Mouse (Mus musculus) intestine, embryonic 15.5 days (tissue): Measurements from ENCODE around the gene Ryr2. TPM values are rescaled to one million over a fixed set of nuclear protein-coding genes. Genes with fewer than 3 reads are reported as not detected.
A peak's percentile ranks its signal among the peaks of the same experiment; 100 is the strongest.

Experiments
- ATAC-seq: fragments of 200-750 bp; cut with Nextera tagmentation; 2 replicates; pipeline ENCODE4 v1.8.0; 2017; ENCODE audit warnings: moderate TSS enrichment, moderate library complexity
- H3K27ac ChIP-seq: fragments of 300-500 bp; sonication (generic); 2 replicates; pipeline ENCODE4 v1.5.1; 2015; ENCODE audit warnings: mild to moderate bottlenecking, inconsistent platforms
- H3K27me3 ChIP-seq: fragments of 300-500 bp; sonication (generic); replicated peaks from 2 replicates; pipeline ENCODE4 v1.6.1; 2015; ENCODE audit warnings: inconsistent platforms
- H3K36me3 ChIP-seq: fragments of 300-500 bp; sonication (generic); 2 replicates; pipeline ENCODE4 v1.6.1; 2015; ENCODE audit warnings: inconsistent platforms
- H3K4me1 ChIP-seq: fragments of 300-500 bp; sonication (generic); replicated peaks from 2 replicates; pipeline ENCODE4 v1.6.1; 2015; ENCODE audit warnings: inconsistent platforms
- H3K4me2 ChIP-seq: fragments of 300-500 bp; sonication (generic); replicated peaks from 2 replicates; pipeline ENCODE4 v1.6.1; 2015; ENCODE audit warnings: mild to moderate bottlenecking, inconsistent platforms
- H3K4me3 ChIP-seq: fragments of 300-500 bp; sonication (generic); replicated peaks from 2 replicates; pipeline ENCODE4 v1.5.1; 2015; ENCODE audit warnings: inconsistent platforms
- H3K9ac ChIP-seq: fragments of 300-500 bp; sonication (generic); 2 replicates; pipeline ENCODE4 v1.6.1; 2015; ENCODE audit warnings: inconsistent platforms
- H3K9me3 ChIP-seq: fragments of 300-500 bp; sonication (generic); 2 replicates; pipeline ENCODE4 v1.6.1; 2016; ENCODE audit warnings: inconsistent platforms
- WGBS: fragments of 180-500 bp; shearing (Covaris S2); methylation state at CpG from one replicate; pipeline ENCODE4 v1.1.7; 2015; 5-methylcytosine and 5-hydroxymethylcytosine counted together
- polyA plus RNA-seq: library from polyadenylated mRNA; unstranded; fragments of >200 nt; fragmentation: Nextera tagmentation; extraction: Ambion mirVana; gene quantifications from 2 replicates; pipeline ENCODE4 v1.2.1, GENCODE M21; 2015

The Ryr2 gene
- polyA plus RNA-seq, 1 experiment from 2014 or later: 1.0 TPM

DNA sequence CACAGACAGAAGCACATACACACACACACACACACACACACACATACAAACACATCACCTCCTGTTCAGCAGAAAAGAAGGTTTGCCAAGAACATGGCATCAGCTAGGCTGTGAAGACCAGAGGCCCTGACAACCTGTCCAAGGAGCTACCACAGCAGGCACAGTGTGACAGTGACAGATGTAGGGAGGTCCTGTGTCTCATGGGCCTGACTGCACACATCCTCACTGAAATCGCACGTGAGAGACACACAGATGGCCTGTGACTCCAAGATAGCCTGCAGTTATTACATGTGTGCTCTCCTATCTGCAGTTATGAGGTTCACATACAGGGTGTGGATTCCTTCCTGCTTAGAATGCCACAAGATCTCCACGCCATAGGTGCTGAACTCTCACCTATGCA is 182.0 kb downstream of the Ryr2 start:
- Histone ChIP-seq H3K4me1 (no peaks in the 10 kb centered on the region), H3K9ac (no peak overlapping the region)

DNA sequence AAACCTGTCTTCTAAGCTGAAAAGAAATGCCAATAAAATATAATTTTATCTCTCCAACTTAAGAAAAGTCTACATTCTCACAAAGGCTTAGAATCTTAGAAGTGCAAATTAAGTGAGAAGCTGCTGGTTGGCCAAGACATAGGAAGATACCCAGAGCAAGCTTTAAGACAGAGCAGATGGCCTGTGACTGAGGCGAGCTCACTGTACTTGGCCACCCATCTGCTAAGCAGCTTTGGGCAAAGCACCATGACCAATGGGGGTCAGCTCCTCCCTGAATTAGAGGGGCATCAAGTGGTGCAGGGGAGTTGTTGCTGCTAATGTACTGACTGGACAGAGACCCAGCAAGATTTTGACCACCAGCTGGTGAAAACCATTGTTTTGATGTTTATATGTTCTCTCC is 186.2 kb downstream of the Ryr2 start:
- 86% methylated on average over 1 of the region's 1 CpGs for WGBS
- H3K36me3 ChIP-seq: no peaks in the 10 kb centered on the region
- H3K27ac ChIP-seq: no peak overlapping the region
- H3K9me3 ChIP-seq: no peaks in the 10 kb centered on the region
- no peak overlapping the region for H3K4me3 ChIP-seq
- no peak for ATAC-seq
- H3K4me2 ChIP-seq: no peak overlapping the region
- no peaks in the 10 kb centered on the region for H3K4me1 ChIP-seq
- H3K27me3 ChIP-seq: no peaks in the 10 kb centered on the region
- H3K9ac ChIP-seq: no peak overlapping the region

More for the DNA sequence above, 182.0 kb downstream of the Ryr2 start:
- peak; percentile 45; the same call in 1 of the 2 replicates for ATAC-seq
- H3K27ac ChIP-seq: no peak overlapping the region
- H3K4me2 ChIP-seq: no peak overlapping the region
- no peak overlapping the region for H3K4me3 ChIP-seq
- no peaks in the 10 kb centered on the region for H3K36me3 ChIP-seq
- 79% methylated on average over 3 of the region's 3 CpGs for WGBS
- no peaks in the 10 kb centered on the region for H3K27me3 ChIP-seq
- H3K9me3 ChIP-seq: no peaks in the 10 kb centered on the region

DNA sequence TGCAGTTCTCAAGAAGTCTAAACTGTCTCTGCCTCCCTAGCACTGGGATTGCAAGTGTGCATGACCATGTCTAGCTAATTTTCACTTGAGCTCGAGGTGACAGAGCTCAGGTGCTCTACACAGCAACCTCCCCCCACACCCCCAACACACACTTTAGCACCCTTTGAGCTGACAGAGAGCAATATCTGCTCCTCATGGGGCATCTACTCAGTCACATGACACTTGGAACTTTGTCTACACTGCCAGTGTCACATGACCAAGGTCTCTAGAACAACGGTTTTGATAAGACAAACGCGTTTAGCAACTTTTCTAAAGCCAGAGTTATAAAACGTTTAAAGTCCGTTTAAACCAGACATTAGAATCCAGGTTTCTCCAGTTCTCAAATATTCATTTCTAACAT is 187.3 kb downstream of the Ryr2 start:
- WGBS: 71% methylated on average over 6 of the region's 6 CpGs
- Histone ChIP-seq H3K9ac (no peak overlapping the region), H3K36me3 (no peaks in the 10 kb centered on the region), H3K27me3 (no peaks in the 10 kb centered on the region), H3K4me2 (no peak overlapping the region), H3K9me3 (no peaks in the 10 kb centered on the region), H3K27ac (no peak overlapping the region), H3K4me3 (no peak overlapping the region), H3K4me1 (no peaks in the 10 kb centered on the region)
- peak; percentile 84 for ATAC-seq

DNA sequence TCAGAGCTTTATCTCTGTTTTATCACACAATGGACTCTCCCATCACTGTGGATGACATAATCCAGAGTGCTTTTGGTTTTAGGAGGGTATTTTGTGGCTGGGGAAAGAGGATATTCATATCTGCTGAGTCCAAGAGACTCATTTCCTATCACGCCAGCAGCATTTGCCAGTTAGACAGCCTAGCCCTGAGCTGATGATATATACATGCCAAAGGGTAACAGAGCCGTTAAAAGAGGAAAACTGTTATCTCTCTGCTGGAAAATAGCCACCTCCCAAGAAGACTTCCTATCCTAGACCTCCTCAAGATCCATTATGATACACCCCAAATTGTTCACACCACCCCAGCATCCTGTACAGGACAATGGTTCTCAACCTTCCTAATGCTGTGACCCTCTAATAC is 191.1 kb downstream of the Ryr2 start:
- no peak for ATAC-seq
- Histone ChIP-seq H3K9me3 (no peaks in the 10 kb centered on the region), H3K9ac (no peak overlapping the region), H3K27ac (no peak overlapping the region), H3K4me1 (no peaks in the 10 kb centered on the region), H3K36me3 (no peaks in the 10 kb centered on the region), H3K4me3 (no peak overlapping the region), H3K4me2 (no peak overlapping the region), H3K27me3 (no peaks in the 10 kb centered on the region)
- WGBS: 54% methylated on average over 2 of the region's 2 CpGs

- no peak overlapping the region for H3K4me2 ChIP-seq
- no peak overlapping the region for H3K27ac ChIP-seq
- 78% methylated on average over 3 of the region's 3 CpGs for whole genome bisulfite sequencing
- no peak overlapping the region for H3K9ac ChIP-seq
- H3K4me1 ChIP-seq: no peaks in the 10 kb centered on the region
- no peak overlapping the region for H3K4me3 ChIP-seq
- no peak for ATAC-seq
- no peaks in the 10 kb centered on the region for H3K9me3 ChIP-seq
- no peaks in the 10 kb centered on the region for H3K27me3 ChIP-seq
- H3K36me3 ChIP-seq: no peaks in the 10 kb centered on the region
Measured at GRCm38 (mm10) chr13:11914682-11915081, 192.1 kb downstream of the Ryr2 start.

DNA sequence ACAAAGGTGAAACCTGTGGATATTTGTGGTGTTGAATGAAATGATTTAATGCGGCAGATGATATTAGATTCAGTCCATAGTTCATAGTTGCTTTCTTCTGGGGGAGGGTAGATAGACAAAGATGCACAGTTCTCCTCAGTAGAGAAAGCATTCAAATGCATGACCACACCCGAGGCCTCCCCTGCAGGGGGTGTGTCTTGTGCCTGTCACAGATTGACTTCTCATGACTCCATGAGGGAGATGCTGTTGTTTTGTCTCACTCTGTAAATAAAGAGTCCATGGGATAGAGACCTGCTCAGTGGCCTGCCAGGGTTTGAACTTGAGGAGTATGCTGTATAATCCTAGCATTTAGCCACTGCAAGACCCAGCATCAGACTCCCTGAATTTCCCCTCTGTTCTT is 194.5 kb downstream of the Ryr2 start:
- Histone ChIP-seq H3K36me3 (no peaks in the 10 kb centered on the region), H3K27me3 (no peaks in the 10 kb centered on the region), H3K27ac (no peak overlapping the region), H3K4me3 (no peak overlapping the region), H3K4me1 (no peaks in the 10 kb centered on the region), H3K9ac (no peak overlapping the region), H3K9me3 (no peaks in the 10 kb centered on the region), H3K4me2 (no peak overlapping the region)
- ATAC-seq: no peak
- WGBS: 79% methylated on average over 2 of the region's 2 CpGs

- no peak overlapping the region for H3K4me3 ChIP-seq
- H3K4me2 ChIP-seq: no peak overlapping the region
- H3K4me1 ChIP-seq: no peaks in the 10 kb centered on the region
- no peaks in the 10 kb centered on the region for H3K27me3 ChIP-seq
- H3K9me3 ChIP-seq: no peaks in the 10 kb centered on the region
- ATAC-seq: no peak
- H3K27ac ChIP-seq: no peak overlapping the region
- WGBS: 85% methylated on average over 4 of the region's 4 CpGs
- H3K36me3 ChIP-seq: no peaks in the 10 kb centered on the region
- no peak overlapping the region for H3K9ac ChIP-seq
Measured at GRCm38 (mm10) chr13:11908123-11908522, 198.6 kb downstream of the Ryr2 start.

DNA sequence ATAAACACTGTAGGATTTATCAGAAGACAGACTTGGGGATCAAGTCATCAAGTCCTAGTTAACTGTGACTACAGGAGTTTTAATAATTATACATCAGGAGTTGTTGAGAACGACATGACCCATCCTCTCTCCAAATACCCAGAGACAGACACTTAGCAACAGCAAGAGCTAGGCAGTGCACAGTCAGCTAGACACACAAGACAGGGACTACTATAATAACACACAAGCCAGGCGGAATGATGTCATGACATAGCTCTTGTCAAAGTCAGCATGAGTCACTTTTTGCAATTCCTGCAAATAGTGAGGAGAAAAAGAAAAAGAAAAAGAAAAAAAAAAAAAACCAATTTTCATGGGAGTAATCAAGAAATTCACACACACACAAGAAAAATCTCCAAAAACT is 201.6 kb downstream of the Ryr2 start:
- 65% methylated on average over 2 of the region's 2 CpGs for WGBS

GRCm38 (mm10) chr13:11903272-11903671 is 203.5 kb downstream of the Ryr2 start:
- WGBS: 72% methylated on average over 9 of the region's 9 CpGs
- Histone ChIP-seq H3K9ac (no peak overlapping the region), H3K4me3 (no peak overlapping the region), H3K36me3 (no peaks in the 10 kb centered on the region), H3K4me2 (no peak overlapping the region), H3K27ac (no peak overlapping the region), H3K9me3 (no peaks in the 10 kb centered on the region), H3K27me3 (no peaks in the 10 kb centered on the region), H3K4me1 (no peaks in the 10 kb centered on the region)
- ATAC-seq: no peak

More for the DNA sequence above, 201.6 kb downstream of the Ryr2 start:
- Histone ChIP-seq H3K9me3 (no peaks in the 10 kb centered on the region), H3K9ac (no peak overlapping the region), H3K4me2 (no peak overlapping the region), H3K27me3 (no peaks in the 10 kb centered on the region), H3K4me3 (no peak overlapping the region), H3K36me3 (no peaks in the 10 kb centered on the region), H3K4me1 (no peaks in the 10 kb centered on the region), H3K27ac (no peak overlapping the region)
- no peak for ATAC-seq

- H3K9ac ChIP-seq: no peak overlapping the region
- H3K9me3 ChIP-seq: no peaks in the 10 kb centered on the region
- no peaks in the 10 kb centered on the region for H3K36me3 ChIP-seq
- H3K4me2 ChIP-seq: no peak overlapping the region
- H3K27ac ChIP-seq: no peak overlapping the region
- WGBS: 66% methylated on average over 6 of the region's 6 CpGs
- H3K27me3 ChIP-seq: no peaks in the 10 kb centered on the region
- H3K4me3 ChIP-seq: no peak overlapping the region
- no peak for ATAC-seq
- H3K4me1 ChIP-seq: no peaks in the 10 kb centered on the region
Measured at GRCm38 (mm10) chr13:11902856-11903255, 203.9 kb downstream of the Ryr2 start.

DNA sequence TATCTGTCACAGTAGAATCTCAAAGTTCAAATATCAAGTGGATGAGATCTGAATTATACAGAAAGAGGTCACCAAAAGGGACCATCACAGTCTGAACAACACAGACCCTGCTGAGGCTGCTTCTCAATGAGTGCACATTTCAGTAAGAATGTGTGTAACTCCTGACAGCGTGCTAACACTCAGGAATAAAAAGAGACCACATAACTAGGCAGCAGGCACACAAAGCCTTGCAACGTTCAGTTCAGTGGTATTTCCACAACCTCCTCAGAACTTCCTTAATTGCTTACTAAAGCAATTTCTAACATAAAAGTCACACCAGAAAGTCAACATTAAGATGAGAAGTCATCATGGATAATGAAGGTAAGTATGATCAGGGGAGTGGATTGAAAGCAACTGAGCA is 206.1 kb downstream of the Ryr2 start:
- H3K36me3 ChIP-seq: no peaks in the 10 kb centered on the region
- no peak for ATAC-seq
- H3K4me1 ChIP-seq: no peaks in the 10 kb centered on the region
- 87% methylated on average over 2 of the region's 2 CpGs for WGBS
- H3K27ac ChIP-seq: no peak overlapping the region
- H3K9me3 ChIP-seq: no peaks in the 10 kb centered on the region
- H3K9ac ChIP-seq: no peak overlapping the region
- H3K4me3 ChIP-seq: no peak overlapping the region
- no peaks in the 10 kb centered on the region for H3K27me3 ChIP-seq
- no peak overlapping the region for H3K4me2 ChIP-seq

DNA sequence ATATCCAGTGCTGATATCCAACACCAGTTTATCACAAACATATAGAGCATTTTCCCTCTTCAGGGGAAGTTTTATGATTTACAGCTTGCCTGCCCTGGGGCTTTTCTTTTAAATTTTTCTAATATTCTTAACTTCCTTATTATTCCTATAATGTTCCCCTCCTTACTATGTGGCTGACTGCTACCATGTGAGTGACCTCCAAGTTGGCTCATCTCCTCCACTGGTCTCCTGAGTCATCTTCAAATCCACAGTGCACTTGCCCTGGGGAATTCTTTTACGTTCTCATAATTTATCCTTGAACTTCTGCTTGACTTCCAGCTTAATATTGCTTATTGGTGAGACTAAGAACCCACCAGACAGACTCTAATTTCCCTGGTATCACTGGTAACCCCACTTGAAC is 211.1 kb downstream of the Ryr2 start:
- Histone ChIP-seq H3K4me1 (no peaks in the 10 kb centered on the region), H3K9me3 (no peaks in the 10 kb centered on the region), H3K27me3 (no peaks in the 10 kb centered on the region), H3K4me3 (no peak overlapping the region), H3K4me2 (no peak overlapping the region), H3K27ac (no peak overlapping the region), H3K9ac (no peak overlapping the region), H3K36me3 (no peaks in the 10 kb centered on the region)
- whole genome bisulfite sequencing: 67% methylated on average over 1 of the region's 1 CpGs
- ATAC-seq: no peak

- no peak for ATAC-seq
- H3K4me1 ChIP-seq: no peaks in the 10 kb centered on the region
- H3K9ac ChIP-seq: no peak overlapping the region
- no peak overlapping the region for H3K4me3 ChIP-seq
- 95% methylated on average over 3 of the region's 3 CpGs for WGBS
- H3K27me3 ChIP-seq: no peaks in the 10 kb centered on the region
- H3K36me3 ChIP-seq: no peaks in the 10 kb centered on the region
- H3K9me3 ChIP-seq: no peaks in the 10 kb centered on the region
- H3K27ac ChIP-seq: no peak overlapping the region
- no peak overlapping the region for H3K4me2 ChIP-seq
Measured at GRCm38 (mm10) chr13:11891739-11892138, 215.0 kb downstream of the Ryr2 start.

- Histone ChIP-seq H3K27ac (no peak overlapping the region), H3K4me2 (no peak overlapping the region), H3K36me3 (no peaks in the 10 kb centered on the region), H3K9me3 (no peaks in the 10 kb centered on the region), H3K4me1 (no peaks in the 10 kb centered on the region), H3K27me3 (no peaks in the 10 kb centered on the region), H3K4me3 (no peak overlapping the region), H3K9ac (no peak overlapping the region)
- ATAC-seq: no peak
- 44% methylated on average over 3 of the region's 3 CpGs for WGBS
Measured at GRCm38 (mm10) chr13:11891115-11891514, 215.6 kb downstream of the Ryr2 start.
